In genomic region chr5:102045636-102046616, GRCm38 (mm10) we compare ENCODE assay signal across 9 mouse cellular contexts. TPM values are rescaled to one million over a fixed set of nuclear protein-coding genes. Genes with fewer than 3 reads are reported as not detected.
DNase-seq lines count a peak whose midpoint lies in the region; ATAC-seq lines count a peak whose summit lies in the region.
"Had no signal": no experiment of that assay in that cellular context is flagged by ENCODE, and none has a peak within 500 bp of the region (broad histone marks: within the 10 kb centered on the region; RNA-seq: fewer than 3 reads in every experiment).

No protein-coding gene starts in this region.

- no peak overlapping the region for H3K4me3 ChIP-seq in liver, embryonic 11.5 days (ENCODE audit: low read depth, low read length)
- no peak overlapping the region for H3K4me3 ChIP-seq in forebrain, embryonic 14.5 days (ENCODE audit: low read depth, low read length)
- no peak overlapping the region for H3K4me3 ChIP-seq in midbrain, embryonic 10.5 days

- peak overlapping the region; percentile 62 for H3K4me2 ChIP-seq in liver, embryonic 11.5 days
- H3K4me2 ChIP-seq in forebrain, embryonic 14.5 days (ENCODE audit: low read length) = no peak overlapping the region

- peak; percentile 92 for DNase-seq in heart, adult 11 months
- DNase-seq in heart, adult 9 months (ENCODE audit: low spot score in 2 of 2) = no peak
- DNase-seq in R1 (ENCODE audit: low read depth, low spot score) = peak; percentile 84
- peak; percentile 25 for DNase-seq in heart, postnatal 4 days
- peak; percentile 49 for DNase-seq in liver, embryonic 11.5 days (ENCODE audit: low spot score)
- no peak for DNase-seq in adrenal gland, adult (ENCODE audit: inconsistent age in 2 of 2, low spot score in 1 of 2)
- no peak for DNase-seq in forebrain, embryonic 14.5 days (ENCODE audit: low spot score)
- no peak for DNase-seq in midbrain, embryonic 10.5 days (ENCODE audit: low spot score)

- peaks cover 29% of the 10 kb centered on the region for H3K4me1 ChIP-seq in liver, embryonic 11.5 days (replicated peaks; ENCODE audit: control insufficient read depth, insufficient read depth, low read length)
- no peaks in the 10 kb centered on the region for H3K4me1 ChIP-seq in forebrain, embryonic 14.5 days (ENCODE audit: control insufficient read depth, insufficient read depth, low read length)
- H3K4me1 ChIP-seq in midbrain, embryonic 10.5 days = no peaks in the 10 kb centered on the region

- H3K9ac ChIP-seq in liver, embryonic 11.5 days (ENCODE audit: low read depth, low read length) = no peak overlapping the region
- no peak overlapping the region for H3K9ac ChIP-seq in forebrain, embryonic 14.5 days (ENCODE audit: low read length)

- H3K27ac ChIP-seq in liver, embryonic 11.5 days (ENCODE audit: low read depth, low read length) = peak overlapping the region; percentile 86
- no peak overlapping the region for H3K27ac ChIP-seq in forebrain, embryonic 14.5 days (ENCODE audit: low read depth, low read length)
- no peak overlapping the region for H3K27ac ChIP-seq in midbrain, embryonic 10.5 days (replicated peaks)

- H3K36me3 ChIP-seq in liver, embryonic 11.5 days (ENCODE audit: control insufficient read depth, insufficient read depth, low read length) = peaks cover 2% of the 10 kb centered on the region
- H3K36me3 ChIP-seq in forebrain, embryonic 14.5 days (ENCODE audit: control insufficient read depth, insufficient read depth, low read length) = peaks cover 14% of the 10 kb centered on the region
- H3K36me3 ChIP-seq in midbrain, embryonic 10.5 days = peaks cover 54% of the 10 kb centered on the region

- H3K9me3 ChIP-seq in liver, embryonic 11.5 days (ENCODE audit: control insufficient read depth, low read length) = no peaks in the 10 kb centered on the region
- no peaks in the 10 kb centered on the region for H3K9me3 ChIP-seq in forebrain, embryonic 14.5 days (replicated peaks; ENCODE audit: control insufficient read depth, low read length)
- H3K9me3 ChIP-seq in midbrain, embryonic 10.5 days (replicated peaks) = no peaks in the 10 kb centered on the region

- ATAC-seq in liver, embryonic 11.5 days (replicated peaks; ENCODE audit: low FRiP score) = peak; percentile 71
- no peak for ATAC-seq in forebrain, embryonic 14.5 days
- ATAC-seq: inflammation-experienced regulatory T-cells, adult 6 months had no signal

- WGBS in liver, embryonic 11.5 days = 57% methylated on average over 13 of the region's 13 CpGs
- 83% methylated on average over 13 of the region's 13 CpGs for WGBS in forebrain, embryonic 14.5 days
- WGBS in midbrain, embryonic 10.5 days = 84% methylated on average over 13 of the region's 13 CpGs

- no peaks in the 10 kb centered on the region for H3K27me3 ChIP-seq in liver, embryonic 11.5 days (replicated peaks; ENCODE audit: control insufficient read depth, insufficient read depth, low read length)
- no peaks in the 10 kb centered on the region for H3K27me3 ChIP-seq in forebrain, embryonic 14.5 days (replicated peaks; ENCODE audit: control insufficient read depth, insufficient read depth, low read length)
- no peaks in the 10 kb centered on the region for H3K27me3 ChIP-seq in midbrain, embryonic 10.5 days (ENCODE audit: low read depth, poor library complexity, severe bottlenecking)

RNA-seq across cellular contexts. Expression of gene Wdfy3, which starts 23.8 kb away (rescaled TPM):
- total RNA-seq in heart, postnatal 4 days (2021) = 10 to 100 TPM; 47.0 to 48.6 TPM
- 10.4 and 12.7 TPM in 2 replicates for polyA plus RNA-seq in liver, embryonic 11.5 days (2014; fragmentation: Nextera tagmentation; extraction: Ambion mirVana)
- 15.3 and 22.6 TPM in 2 replicates for polyA plus RNA-seq in forebrain, embryonic 14.5 days (2014; fragmentation: Nextera tagmentation; extraction: Ambion mirVana)
- polyA plus RNA-seq in midbrain, embryonic 10.5 days (2016; fragmentation: Nextera tagmentation; extraction: Ambion mirVana) = 18.2 and 22.7 TPM in 2 replicates
- polyA plus RNA-seq: inflammation-experienced regulatory T-cells, adult 6 months had no signal

Comparison
In these comparisons a context has a peak if more than half of its experiments do, and no peak if none do; other contexts are left out.
1. DNase-seq: peak in heart, adult 11 months (single experiment), R1 (single experiment), heart, postnatal 4 days (single experiment) and liver, embryonic 11.5 days (single experiment); none in heart, adult 9 months (0 of 2), adrenal gland, adult (0 of 2), forebrain, embryonic 14.5 days (single experiment) and midbrain, embryonic 10.5 days (single experiment).